Mouse (Mus musculus): ENCODE measurements around the gene Map2.
A peak's percentile ranks its signal among the peaks of the same experiment; 100 is the strongest.

Gene Map2

DNA sequence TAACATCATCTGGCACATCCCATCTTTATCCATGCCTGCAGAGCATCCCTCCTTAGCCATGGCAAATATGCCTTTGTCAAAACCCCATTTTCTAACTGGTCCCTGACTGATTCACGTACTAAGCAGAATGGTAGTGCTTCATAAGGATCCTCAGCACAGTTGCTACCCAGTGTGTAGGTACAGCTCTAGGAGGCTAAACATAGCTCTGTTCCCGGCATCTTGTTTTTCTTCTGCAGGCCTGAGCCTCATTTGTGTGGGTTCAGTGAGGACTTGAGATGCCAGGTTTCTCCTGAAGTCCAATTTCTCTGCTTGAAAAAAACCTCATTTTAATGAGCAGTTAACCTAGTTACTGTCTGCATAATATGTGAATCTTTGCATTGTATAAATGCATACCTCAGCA is 30.4 kb downstream of the Map2 start:
- peak in 1 of 2 experiments; percentile 22 for DNase-seq

DNA sequence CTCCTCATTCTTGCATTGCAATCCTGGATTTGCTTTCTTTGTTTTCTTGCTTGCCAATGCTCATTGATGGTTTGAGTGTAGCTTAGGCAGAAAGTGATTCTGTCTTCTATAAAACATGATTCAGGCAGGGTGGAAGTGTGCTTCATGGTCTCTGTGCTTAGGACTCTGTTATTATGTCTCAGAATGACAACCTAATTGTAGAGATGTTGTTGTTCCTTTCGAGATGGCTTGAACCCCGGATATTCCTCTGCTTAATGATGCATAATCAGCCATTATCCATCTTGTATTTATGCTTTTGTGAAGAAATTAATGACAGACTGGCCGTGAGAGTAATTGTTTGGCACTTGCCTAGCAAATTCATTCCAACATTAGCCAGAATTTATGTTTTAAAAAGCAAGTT is 31.8 kb downstream of the Map2 start:
- DNase-seq, result no peak

DNA sequence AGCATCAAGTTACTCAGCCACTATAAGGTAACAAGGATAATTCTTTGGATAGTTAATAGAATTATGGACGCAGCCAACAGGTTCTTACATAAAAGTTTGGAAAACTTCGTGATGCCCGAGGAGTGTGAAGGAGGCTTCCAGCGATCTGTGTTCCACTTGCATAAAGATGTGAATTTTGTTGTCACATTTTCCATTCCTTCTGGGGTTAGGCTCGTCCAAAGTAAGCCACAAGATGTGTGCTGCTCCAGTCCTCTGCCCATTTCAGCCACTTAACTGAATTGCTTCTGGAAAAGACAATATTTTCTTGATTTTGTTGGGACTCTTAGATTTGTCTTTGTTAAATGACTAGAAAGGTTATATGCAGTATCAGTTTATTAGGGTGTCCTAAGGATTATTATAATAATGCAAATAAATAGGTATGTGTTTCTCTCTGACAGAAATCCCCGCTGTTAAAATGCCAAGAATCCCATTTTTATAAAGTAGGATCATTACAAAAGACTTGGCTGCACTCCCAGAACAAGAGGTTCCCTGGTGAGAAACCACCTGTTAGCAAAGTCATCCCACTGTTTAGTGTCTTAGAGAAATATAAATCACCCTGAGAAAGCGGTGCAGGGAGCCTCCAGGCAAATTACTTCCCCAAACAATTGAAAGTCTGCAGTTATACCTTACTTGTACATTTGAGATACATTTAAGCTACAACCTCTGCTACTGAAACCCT is 36.2 kb downstream of the Map2 start:
- DNase-seq, result peak; percentile 87 to 91

DNA sequence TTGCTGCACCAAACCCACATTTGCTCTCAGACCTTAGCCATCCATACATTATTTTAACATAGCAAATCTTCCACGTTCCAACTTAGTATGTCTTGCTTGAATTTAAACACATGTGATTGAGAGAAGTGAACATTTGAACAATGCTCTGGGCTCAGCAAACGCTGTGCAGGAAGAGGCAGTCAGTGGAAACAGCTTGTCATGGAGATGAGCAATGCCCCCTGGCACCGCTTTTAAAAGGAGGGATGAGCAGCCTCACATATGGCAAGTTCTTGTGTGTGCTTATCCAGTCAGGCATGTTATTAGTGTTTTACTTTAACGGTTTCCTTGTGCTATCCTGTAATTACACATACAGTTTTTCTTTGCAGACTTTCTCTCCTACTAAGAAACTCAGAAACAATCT is 46.4 kb downstream of the Map2 start:
- peak; percentile 61 to 72 for DNase-seq

DNA sequence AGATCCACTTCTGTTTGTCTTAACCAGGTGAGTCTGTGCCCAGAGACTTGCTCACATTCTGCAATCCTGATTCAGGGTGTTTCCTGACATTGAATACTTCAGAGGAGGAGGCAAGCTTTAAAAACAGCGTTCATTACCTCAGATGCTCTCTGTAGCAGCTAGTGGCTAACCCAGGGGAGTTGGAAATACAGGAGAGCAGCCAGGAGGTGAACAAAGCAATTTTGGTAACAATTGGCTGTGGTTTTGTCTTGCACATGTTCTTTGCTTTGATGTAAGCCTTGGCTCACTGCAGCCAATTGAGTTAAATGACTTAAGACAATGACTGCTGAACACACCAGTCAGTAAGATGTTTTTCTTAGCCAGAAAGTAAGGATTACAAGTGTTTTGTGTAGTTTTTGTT is 48.3 kb downstream of the Map2 start:
- DNase-seq, result peak in 1 of 2 experiments; percentile 34

DNA sequence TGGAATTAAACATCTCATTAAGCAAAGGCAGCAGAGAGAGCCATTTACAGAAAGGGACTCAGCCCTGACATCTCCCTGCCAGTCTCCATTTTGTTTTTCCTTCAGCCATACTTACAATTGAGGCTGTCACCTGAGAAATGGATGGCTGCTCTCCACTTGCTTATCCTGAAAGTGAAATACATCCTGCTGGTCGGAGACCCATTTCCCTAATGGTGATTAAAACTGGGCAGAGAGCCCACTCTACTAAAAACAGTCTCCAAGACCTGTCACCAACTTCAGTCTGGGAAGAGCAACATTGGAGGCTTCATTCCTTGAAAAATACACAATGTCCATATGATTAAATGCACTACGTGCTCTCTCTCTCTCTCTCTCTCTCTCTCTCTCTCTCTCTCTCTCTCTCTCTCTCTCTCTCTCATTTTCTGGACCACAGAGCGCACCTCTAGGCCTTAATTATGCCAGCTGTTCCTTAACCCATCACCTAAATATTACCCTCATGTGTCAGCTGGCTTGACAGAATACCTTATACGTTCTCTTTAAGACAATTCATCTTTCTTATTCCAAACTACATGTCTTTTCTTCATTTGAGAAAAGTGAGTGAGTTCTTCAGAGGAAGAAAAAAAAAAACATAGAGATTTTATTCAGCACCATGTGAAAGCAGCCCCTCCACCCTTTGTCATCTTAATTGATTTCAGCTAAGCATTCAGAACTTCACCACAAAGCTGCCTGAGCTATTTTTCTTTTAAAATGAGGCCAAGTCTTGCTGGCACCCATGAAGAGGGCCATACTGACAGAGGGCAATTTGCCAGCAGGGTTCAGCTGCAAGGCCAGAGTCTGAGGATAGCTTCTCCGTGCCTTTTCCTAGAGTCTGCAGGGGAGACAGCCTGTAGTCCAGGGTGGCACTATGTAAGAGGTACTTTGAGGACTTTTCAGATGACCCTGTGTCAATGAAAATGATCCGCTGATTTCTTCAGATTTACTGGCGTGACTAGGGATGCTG is 51.6 kb downstream of the Map2 start:
- peak; percentile 78 to 87 for DNase-seq

DNA sequence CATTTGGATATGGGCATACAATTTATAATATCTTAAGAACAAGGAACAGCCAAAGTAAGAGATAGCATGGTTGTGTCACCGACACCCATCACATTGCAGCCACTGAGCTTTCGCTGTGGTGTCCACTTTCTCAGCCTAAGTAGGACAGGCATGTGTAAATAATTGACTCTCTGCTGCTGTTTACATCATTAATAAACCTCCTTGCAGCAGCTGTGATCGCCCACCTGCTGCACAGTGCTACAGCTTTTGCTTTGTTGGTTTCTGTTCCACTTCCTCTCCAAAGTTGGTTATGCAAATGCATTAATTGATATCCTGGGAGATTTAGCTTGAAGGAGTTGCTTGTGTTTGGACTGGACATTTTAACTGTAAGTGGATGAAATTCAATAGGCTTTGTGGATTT is 53.1 kb downstream of the Map2 start:
- no peak for DNase-seq

DNA sequence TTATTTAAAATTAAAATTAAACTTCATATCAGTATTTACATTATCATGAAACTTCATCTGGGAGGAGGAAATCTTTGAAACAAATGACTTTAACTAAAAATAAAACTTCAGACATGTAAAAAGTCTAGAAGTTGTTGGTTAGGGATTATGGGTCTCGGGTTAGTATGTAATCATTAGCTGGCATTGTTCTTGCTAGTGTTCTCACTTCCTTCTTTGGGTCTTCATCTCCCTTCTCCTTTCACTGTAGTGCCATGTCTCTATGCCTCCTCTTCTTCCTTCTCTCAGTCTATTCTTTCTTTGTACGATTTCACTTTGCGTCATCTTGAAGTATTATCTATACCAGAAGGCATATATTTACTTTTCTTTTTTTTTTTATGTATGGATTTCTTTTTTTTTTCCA is 55.3 kb downstream of the Map2 start:
- DNase-seq, result no peak

DNA sequence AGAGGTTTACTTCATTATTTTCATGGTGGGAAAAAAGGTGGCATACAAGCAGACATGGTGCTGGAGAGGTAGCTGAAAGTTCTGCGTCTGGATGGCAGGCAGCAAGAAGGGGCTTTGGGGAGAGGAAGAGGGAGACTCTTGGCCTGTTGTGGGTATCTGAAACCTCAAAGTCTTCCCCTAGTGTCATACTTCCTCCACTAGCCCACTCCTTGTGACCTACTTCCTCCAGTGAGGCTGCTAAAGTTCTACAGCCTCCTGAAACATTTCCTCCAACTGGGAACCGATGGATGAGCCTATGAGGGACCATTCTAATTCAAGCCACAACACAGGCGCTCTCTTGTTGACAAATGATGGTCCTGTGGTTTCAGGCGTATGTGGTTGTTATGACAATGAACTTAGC is 56.9 kb downstream of the Map2 start:
- DNase-seq, result no peak

DNA sequence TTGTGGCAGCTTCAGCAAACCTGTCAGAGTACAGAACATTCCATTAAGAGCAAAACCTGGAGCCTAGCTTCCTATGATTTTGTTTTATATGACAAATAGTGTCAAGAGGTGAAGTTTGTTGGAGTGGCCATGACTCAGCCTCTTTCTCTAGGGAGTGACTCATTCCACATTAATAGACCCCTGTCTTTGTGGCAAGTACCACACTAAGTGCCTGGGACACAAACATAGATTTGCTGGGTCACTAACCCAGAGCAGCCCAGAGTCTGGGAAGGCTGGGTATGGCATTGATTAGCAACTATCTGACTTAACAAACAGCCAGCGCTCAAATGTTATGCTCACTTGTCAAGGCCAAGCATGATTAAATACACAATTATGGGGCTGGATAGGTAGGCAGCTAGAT is 69.8 kb downstream of the Map2 start:
- no peak for DNase-seq

DNA sequence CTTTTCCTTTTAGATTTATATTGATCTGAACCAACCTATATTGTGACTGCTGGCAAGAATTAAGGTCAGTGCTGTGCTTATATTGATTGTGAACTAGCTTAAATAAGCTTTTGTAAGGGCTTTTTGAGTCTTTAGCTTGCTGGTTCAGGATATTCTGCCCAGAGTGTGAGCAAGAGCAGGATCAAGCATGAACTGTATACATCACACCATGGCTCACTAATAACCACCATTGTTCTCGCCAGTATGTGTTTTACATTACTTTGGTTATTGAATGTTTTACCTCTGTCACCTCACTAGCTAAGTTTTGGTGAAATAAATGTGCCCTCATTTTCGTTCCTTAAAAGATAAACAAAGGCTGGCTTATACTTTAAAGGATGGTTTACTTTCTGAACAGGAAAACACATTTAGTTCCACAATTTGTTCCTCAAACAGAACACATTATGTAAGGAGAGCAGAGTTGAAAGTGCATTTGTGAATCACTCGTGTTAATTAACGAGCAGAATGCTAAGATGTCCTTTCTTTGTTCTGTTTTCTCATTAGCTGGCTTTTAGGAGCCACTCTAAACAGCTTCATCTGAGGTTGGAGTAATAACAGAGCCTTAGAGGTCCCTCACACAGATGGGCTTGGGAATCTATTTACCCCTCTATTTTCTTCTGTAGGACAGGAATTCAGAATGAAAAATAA is 76.7 kb downstream of the Map2 start:
- no peak for DNase-seq

DNA sequence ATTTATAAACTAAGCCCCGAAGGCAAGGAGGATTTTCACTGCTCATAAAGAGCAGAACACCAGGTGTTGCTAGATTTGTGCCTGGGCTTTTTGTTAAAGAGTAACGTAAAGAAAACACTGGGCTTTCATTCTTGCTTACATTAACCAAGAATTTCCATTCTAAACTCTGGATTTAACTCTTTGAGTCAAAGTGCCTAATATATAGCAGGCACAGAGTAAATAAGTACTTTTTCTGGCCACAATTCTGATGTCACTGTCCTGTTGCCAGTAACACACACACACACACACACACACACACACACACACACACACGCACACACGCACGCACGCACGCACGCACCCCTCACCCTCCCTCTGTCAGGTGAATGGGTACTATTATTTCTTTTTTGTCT is 77.3 kb downstream of the Map2 start:
- no peak for DNase-seq

DNA sequence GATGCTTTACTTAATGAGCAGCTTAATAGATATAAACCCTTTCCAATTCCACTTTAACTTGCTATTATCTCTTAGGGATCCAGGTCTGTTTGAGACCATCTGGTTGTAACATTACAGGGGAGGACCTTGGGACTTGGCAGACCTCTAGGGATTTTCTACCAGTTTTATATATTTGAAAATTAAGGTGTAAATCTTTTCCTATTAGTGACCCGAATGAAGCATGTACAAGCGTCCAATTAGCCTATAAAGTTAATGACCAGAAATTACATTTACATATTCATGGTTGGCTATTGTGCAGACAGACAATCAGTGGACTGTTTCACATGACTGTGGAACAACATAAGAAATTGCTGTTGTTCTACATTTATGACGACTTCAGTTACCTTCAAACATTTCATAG is 88.1 kb downstream of the Map2 start:
- DNase-seq, result no peak

DNA sequence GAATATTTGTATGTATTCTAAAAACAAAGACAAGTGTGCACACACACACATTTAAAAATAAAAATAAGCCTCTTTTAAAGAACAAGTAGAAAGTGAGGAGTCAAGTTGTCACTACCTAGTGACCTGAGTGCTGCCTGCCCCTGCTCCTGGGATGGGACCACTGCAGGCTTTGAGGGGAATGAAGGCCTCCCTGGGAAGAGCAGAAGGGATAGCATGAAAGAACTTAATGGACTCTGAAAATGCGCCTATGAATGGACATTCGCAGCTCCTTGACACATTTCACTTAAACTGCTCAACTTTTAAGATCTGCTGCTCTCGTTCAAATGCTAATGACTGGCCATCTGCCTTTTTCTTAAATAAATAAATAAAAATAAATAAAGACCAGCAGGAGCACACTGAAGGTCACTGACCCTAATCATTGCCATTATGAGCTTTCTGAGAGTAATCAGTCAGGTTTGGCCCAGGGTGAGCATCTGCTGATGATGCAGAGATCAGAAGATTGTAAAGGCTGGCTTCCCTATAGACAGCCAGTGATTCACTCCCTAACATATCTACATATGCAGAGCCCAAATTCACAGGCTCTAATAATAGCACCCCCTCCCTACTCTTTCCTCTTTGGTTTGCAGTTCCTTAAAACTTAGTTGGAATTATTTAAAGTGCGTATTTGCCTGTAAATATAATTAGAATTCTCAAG is 91.3 kb downstream of the Map2 start:
- no peak for DNase-seq

DNA sequence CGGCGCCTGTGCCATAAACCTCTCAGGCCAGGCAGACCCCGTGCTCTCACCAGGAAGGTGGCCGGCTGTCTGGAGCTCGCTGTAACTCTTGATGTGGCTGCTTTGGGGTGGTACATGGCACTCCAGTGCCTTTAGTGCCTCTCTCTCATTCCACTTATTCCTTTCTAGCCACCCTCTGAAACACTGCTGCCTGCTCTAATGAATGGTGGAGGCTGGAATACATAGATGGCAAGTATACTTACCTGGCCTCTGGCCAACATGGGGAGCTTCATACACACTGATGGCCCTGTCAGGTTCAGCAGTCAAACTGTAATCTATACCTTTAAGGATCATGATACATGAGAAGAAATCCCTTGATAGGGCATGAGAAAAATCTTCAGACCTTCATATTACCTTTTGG is 102.6 kb downstream of the Map2 start:
- DNase-seq, result peak; percentile 16 to 22

DNA sequence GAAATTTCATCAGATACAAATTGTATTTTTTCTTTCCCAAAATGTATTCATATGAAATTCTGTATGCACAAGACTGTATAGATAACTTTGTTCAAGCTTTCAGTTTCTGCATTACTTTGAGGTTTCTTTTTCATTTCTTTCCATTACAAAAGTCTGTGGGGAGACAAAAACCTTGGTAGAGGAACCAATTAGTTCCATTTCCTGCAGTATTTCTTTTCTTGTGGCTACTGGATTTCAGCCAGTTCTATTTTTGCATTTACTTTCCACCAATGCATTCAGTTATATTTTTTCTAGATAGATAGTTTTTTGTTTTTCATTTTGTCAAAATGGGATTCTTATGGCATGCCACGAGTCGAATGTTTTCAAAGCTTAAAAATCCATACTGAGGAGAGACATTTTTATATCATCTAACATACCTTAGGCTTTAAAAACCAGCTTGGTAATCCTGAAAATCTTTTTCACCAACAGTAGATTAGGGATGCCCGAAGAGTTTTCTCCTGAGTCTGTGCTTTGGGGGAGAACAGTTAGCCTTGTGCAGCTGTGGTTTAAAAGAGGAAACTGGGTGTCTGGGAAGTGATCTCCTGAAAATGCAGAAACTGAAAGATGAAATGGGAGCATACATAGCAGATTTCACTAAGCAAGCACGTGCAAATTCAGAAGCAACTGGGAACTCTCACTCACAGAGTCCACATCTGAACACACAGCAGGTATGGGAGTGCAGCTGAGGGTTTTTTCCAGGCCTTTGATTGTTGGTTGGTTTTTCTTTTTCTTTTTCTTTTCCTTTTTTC is 104.3 kb downstream of the Map2 start:
- DNase-seq, result no peak

DNA sequence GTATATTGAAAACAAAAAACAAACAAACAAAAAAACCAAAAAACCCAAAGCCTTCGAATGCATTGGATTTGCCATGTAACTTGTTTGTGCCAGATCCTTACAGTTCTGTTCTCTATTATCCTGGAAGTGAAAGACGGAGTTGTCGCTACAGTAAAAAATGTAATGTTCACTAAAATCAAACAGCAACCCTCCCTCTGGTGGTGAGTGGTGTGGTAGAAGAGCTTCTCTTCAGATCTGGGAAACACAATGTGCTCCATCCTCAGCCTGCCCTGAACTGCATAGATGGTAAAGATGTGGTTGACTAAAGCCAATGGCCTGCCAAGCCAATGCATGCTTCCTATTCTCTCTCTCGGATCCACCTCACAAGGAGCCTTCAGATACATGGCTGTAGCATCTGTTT is 105.1 kb downstream of the Map2 start:
- DNase-seq, result no peak

DNA sequence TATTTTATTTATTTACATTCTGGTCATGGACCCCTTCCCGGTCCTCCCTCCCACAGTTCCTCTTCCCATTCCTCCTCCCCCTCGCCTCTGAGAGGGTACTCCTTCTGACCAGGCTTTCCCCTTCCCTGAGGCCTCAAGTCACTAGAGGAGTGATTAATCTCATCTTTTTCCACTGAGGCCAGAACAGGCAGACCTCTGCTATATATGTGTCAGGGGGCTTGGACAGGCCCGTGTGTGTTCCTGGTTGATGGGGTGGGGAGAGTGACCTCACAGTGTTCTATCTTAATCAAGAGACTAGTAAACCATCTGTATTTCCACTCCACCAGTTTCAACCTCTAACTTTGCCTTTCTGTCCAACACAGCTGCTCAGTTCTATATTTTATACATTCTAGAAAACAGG is 107.4 kb downstream of the Map2 start:
- DNase-seq, result no peak

DNA sequence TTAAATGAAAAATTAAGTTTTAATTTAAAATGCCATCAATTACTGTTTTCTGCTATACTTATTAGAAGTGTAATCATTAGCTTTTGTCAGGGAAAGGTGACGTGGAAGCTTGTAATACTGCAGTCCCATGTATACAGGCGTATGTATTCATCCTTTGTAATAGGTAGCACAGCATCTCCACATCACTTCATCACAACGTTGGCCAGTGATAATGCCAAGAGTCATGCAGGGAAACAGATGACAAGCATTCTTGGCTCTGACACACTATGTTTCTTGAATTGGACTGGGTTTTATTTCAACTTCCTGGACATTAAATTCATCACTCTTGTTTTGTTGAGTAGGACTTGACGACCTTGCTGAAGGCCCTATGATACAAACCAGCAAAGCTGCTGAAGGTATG is 113.9 kb downstream of the Map2 start:
- peak; percentile 33 to 42 for DNase-seq

DNA sequence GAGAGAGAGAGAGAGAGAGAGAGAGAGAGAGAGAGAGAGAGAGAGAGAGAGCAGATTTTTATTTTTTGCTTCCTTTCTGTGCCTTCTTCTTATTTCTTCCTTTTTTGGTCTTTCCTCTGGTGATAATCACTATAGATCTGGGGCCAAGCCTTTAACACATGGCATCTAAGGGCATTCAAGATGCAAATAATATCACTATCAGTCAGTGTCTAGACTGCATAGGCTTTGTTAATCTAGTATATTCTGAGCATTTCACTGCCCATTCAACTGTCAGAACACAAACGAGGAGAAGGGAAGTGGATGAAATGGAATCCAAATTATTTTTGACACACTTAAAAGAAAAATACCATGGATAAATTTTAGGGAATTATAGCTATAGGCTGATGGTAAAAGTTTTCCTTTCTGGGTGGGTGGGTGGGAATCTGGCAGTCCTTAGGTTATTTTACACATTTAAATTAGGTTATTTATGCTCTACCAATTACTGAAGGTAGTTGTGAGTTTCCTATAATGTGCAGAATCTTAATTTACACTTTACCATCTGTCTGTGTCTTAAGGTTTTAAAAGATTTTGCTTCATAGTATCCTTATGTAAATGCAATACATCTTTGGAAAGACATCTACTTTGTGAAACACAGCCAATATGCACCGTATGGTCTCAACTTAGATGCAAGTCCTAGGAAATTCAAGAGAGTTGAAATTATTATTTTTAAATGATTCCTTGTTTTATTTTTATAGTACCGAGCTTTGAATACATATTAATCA is 117.2 kb downstream of the Map2 start:
- no peak for DNase-seq

DNA sequence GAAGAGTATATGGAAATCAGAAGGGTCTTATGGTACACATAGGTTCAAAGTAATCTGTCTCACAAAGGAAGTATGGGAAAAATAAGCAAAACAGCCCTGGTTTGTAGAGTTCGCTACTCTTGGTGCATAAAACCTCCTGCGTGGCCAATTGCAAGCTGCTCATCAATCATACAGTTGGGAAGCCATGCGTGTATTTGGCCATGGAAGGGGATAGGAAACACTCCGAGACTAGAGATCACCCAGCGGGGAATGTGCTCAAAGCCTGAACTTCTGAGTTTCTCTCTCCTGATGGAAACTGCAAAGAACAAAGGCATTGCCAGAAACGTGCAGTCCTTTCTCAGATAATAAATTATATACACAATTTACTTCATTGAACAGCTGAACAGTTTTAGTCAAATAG is 124.3 kb downstream of the Map2 start:
- DNase-seq, result no peak
